Mouse (Mus musculus): ENCODE measurements at regions not wholly inside any gene's neighbourhood (a gene's known extent, or its start where the extent isn't known, plus 50 kb on each side); places are given as distances from the start of the nearest gene placed in this dataset.

DNA sequence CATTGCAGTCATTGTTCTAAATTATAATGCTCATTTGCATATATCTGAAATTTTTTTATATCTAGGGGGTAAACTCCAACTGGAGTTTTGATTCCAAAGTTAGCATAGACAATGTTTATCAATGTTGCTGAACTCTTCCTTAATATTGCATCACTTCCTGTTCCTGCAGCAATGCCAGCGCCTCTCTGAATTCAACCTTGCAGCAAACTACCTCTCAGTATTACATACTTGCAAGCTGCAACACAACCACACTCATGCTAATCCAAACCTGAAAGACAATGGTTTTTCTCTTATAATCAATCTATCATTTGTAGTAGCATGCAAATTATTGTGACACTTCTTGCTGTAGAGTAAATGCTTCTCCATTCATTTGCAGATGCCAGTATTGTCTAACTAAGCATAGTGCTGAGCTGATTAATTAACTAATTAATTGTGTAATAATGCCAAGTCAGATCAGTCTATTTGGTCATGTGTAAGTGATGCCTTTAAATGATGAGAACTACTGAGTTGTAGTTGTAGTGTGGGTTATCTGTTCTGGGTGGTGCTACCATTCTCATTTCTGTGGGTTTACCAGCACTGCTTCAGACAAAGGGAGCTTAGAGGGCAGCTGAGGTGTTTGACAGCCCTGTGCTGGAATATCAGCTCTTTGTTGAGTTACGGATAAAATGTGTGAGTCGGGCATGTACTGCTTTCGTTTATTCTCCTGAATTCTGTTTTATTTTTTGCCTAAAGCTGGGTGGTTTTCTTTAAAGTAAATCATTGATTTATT is 480.6 kb upstream of the Pdcd1 start:
- TF ChIP-seq MAX (IDR thresholded peaks at IDR 0.05; ENCODE audit: low read length) (no peak), JUND (conservative IDR thresholded peaks at IDR 0.05; ENCODE audit: low read depth, low read length) (no peak), SIN3A (IDR thresholded peaks at IDR 0.05; ENCODE audit: low read length) (no peak), CTCF (conservative IDR thresholded peaks at IDR 0.05 in 1 of 2, IDR thresholded peaks at IDR 0.05 in 1 of 2; ENCODE audit: low read depth in 2 of 2, low read length in 2 of 2) (no peak), POLR2A (IDR thresholded peaks at IDR 0.05; ENCODE audit: low read depth, low read length) (no peak), RCOR1 (conservative IDR thresholded peaks at IDR 0.05; ENCODE audit: low read depth, low read length) (no peak), ELF1 (IDR thresholded peaks at IDR 0.05; ENCODE audit: low read depth, low read length) (no peak), GABPA (IDR thresholded peaks at IDR 0.05; ENCODE audit: insufficient replicate concordance, low read depth, low read length) (no peak), MAZ (IDR thresholded peaks at IDR 0.05; ENCODE audit: low read depth, low read length) (no peak), KAT2A (IDR thresholded peaks at IDR 0.05; ENCODE audit: insufficient replicate concordance, low read length) (no peak), MYC (IDR thresholded peaks at IDR 0.05; ENCODE audit: low read depth, low read length) (no peak)

Measured in CH12.LX (cell line).